Mouse (Mus musculus) Muller cell, postnatal 12 days (primary cell): ENCODE measurements around the gene Tmem60.

Source experiments
- DNase-seq: peaks from one replicate; pipeline ENCODE4 v3.0.0-alpha.2; 2015; ENCODE audit errors: inconsistent ontology term

The Tmem60 gene

DNA sequence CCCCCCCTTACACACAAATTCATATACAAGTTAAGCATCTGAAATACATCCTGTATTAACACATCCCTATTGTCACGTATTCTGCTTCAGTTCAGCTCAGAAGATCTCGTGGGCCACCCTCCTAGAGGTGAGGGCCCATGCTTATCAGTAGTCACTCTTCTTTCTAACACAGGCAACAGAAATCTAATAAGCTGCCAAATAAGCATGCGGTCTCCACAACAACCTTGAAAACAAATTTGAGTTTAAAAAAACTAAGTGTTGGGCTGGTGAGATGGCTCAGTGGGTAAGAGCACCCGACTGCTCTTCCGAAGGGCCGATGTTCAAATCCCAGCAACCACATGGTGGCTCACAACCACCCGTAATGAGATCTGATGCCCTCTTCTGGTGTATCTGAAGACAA, 24.2 kb downstream of the Tmem60 start:
- no peak for DNase-seq

DNA sequence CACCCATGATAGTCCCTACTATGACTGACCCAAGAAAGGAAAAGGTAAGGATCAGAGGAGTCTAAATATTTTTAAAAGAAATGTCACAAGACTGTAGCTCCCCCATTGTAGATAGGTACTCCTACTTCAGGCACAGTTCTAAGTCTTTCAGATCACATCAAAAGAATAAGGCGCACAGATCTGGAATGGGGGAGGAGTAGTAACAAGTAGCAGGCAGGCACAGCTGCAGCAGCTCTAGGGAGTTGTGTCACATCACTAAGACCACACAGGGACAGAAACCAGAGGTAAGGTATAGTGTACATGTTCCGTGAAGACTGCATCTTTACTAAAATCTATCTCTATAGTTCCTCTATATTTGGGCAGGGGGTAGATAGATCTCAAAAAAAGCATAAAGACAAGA, 29.8 kb downstream of the Tmem60 start:
- no peak for DNase-seq

DNA sequence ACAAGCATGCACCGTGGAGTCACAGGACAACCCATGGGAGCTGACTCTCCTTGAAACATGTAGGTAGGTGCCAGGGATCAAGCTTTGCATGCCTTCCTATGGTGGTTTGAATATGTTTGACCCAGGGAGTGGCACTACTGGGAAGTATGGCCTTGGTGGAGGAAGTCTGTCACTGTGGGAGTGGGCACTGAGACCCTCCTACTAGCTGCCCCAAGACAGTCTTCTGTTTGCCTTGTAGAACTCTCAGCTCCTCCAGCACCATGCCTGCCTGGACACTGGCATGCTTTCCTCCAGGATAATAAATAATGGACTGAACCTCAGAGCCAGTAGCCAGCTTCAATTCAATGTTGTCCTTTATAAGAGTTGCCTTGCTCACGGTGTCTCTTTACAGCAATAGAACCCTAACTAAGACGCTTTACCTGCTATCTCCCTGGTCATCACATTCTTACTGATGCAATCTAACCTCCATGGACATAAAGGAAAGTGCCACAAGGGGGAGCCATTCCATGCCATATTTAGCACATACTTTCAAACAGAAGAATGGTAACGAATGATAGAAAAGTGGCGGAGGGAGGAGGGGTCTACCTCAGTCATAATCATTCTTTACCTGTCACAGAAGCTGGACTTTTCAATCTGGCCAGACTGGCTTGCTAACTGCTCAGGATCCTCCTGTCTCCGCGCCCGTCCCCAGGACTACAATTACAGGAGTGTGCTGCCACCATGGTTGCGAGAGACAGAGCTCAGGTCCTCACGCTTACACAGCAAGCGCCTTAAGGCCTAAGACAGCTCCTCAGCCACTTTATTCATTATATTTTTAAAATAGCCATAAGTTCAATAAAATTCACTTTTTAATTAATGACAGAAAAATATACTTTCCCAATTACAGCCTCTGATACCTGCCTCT, 31.6 kb downstream of the Tmem60 start:
- DNase-seq, result peak; percentile 45

DNA sequence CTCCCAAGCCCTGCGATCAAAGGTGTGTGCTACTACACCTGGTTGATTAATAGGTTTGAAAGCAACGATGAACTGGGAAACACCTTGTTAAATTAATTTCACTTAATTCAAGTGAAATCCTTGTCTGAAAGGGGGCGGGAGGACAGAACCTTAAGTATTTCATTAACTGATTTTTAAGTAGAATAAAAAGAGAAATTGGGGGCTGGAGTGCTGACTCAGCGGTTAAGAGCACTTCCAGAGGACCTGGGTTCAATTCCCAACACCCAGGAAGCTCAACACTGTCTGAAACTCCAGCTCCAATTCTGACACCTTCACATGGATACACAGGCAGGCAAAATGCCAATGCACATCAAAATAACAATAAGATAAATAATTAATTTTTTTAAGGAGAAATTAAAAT, 37.0 kb downstream of the Tmem60 start:
- no peak for DNase-seq

DNA sequence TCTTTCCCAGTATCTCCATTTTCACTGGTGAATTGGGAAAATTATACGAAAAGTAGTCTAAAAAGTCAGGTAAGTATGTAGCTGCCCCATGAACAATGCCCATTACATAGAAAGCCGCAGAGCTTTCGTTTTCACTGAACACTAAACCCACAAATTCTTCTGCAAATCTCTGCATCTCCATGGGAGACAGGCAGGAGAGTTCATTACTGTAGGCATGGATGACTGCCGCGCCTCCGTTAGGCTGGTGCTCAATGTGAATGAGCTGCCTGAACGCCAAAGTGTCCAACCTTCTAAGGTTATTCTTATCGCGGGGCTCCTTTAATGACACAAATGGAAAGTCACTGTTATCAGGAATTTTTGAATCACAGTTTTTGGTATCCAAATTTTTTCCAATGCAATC, 37.6 kb downstream of the Tmem60 start:
- DNase-seq, result no peak

DNA sequence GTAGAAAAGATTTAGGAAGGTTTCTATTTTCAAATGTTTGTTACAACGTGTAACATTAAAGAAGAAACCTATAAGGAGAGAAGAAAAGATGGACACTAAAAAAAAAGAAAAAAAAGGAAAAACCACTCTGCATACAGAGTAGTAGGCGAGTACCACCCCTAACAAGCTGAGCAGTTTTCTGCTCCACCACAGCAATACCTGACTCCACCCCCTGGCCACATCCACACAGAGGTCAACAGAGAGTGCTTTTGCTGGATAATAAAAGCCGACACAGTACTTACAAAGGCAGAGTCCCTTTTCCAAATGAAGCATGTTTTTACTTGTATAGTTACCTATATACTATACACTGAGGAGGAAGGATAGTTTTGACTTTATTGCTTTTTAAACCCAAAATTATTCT, 42.6 kb downstream of the Tmem60 start:
- DNase-seq, result no peak

DNA sequence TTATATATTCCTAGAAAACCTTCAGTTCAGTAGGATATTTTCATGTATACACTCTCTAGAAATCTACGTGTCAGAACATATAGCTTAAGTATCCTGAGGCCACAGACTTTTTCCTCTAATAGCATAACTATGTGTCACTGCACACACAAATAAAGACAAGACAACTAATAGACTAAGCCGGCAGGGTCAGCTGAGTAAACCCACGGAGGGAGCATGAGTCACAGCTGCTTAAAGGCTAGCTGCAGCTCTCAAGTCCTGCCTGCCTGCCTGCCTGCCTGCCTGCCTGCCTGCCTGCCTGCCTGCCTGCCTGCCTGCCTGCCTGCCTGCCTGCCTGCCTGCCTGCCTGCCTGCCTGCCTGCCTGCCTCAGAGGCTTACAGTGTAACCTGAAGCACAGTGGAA, 43.5 kb downstream of the Tmem60 start:
- DNase-seq, result no peak

DNA sequence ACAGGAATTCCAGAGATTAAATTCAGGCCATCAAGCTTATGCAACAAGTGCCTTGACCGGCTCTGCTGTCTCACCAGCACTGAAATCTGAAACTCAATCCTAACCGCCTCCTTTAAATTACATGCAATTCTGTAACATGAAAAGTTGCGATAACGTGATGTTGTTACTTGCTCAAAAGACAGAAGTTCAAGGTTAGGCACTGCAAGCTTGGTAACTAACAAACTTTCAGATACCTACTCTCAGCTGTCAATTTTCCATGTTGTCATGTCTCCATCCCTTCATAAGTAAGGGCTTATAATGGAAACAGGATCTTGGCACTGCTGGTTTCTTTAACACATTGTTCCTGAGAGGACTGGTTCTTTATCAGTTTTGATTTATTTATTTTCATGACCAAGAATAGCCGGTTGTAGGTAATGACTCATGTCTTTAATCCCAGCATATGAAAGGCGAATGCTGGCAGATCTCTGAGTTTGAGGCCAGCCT, 47.7 kb downstream of the Tmem60 start:
- DNase-seq, result no peak

DNA sequence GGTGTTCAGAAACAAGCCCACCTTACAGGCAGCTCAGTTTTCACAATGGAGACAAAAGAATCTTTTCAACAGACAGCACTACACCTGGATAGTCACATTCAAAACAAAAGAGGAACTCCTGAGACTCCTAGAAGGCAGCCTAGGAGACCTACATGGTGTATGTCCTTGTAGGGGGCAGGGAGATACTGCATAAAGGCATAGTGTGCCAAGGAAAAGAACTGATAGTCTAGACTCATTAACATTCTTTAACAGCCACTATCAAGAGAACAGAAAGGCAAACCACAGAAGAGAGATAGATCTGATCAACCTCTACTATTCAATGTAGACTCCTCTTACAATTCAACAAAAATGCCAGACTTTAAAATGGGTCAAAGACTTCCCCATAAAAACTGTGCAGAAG, 48.4 kb downstream of the Tmem60 start:
- DNase-seq, result no peak

DNA sequence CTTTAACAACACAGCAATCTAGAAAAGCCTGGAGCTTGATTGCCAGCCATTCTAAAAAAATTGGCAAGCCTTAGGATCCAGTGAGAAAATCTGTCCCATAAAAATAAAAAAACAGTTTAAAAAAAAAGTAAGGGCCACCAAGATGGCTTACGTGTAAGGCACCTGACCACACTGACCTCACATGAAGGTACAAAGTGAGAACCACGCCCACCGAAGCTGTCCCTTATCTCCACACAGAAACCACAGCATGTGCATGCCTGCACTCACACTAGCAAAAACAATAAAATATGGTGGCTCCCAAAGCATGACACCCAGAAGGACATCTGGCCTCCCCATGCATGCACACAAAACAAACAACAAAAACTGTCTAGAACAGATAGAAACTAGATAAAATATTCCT, 49.3 kb downstream of the Tmem60 start:
- no peak for DNase-seq

DNA sequence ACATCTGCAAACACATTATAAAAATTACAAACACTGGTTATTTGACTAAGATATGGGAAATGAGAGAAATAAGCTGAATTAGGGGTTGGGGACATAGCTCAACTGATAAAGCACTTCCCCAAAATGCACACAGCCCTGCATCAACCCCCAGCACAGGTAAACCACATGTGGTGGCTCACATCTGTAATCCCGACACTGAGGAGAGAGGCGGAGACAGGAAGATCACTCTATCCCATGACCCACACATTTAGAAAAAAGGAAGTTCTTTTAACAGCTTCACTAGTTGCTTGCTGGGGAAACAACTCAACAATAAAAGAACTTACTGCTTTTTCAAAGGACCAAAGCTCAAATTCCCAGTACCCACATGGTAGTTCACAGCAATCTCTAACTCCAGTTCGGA, 50.6 kb downstream of the Tmem60 start:
- DNase-seq, result no peak

DNA sequence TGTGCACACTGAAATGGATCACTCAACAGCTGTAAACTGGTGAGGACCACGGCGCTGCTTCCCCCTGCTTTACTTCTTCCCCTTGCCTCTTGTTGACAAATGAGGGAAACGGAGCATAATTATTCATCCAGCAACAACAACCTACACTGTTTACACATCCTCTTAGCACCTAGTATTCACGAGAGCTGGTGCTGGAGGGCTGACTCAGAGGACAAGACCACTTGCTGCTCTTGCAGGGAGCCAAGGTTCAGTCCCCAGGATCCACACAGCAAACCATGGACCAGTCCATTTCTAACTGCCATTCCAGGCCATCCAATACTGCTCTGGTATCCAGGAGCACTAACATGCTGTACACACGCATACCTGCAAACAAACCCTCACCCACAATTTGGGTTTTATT, 53.9 kb downstream of the Tmem60 start:
- no peak for DNase-seq
